Mouse (Mus musculus) ES-E14 (cell line): ENCODE measurements around the gene Igf2bp3.

Source experiments
- MAFK ChIP-seq: IDR thresholded peaks from 2 replicates; pipeline ENCODE4 v1.6.1; 2014; ENCODE audit warnings: mild to moderate bottlenecking, low read depth, low read length, inconsistent platforms; ENCODE audit not compliant: insufficient read depth
- ZNF384 ChIP-seq: IDR thresholded peaks from 2 replicates; pipeline ENCODE4 v1.6.1; 2012; ENCODE audit warnings: low read depth, low read length, inconsistent platforms

DNA sequence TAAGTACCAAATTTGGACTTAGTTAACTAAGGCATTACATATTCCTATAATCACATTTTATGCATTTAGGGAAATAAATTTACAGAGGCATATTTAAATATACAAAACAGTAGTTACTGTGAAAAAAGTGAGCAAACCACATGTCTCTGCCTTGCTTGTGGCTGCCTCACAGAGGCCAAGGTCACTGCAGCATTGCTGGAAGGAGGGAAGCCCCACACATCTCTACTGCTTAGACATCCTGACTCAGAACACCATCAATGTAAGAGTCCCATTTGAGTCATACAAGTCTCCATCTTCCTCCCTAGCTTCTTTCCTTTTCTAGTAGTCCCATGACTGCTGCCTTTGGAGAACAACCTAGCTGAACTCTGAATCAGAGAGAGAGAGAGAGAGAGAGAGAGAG lies 84.4 kb downstream of the Igf2bp3 start:
- TF ChIP-seq ZNF384: no peak
- TF ChIP-seq MAFK: no peak
